Mouse (Mus musculus) thymus, adult 2 months (tissue): ENCODE measurements around the gene Srrm3. TPM values are rescaled to one million over a fixed set of nuclear protein-coding genes. Genes with fewer than 3 reads are reported as not detected.
A peak's percentile ranks its signal among the peaks of the same experiment; 100 is the strongest.

Experiments used
- DNase-seq: peaks from one replicate; pipeline ENCODE4 v3.0.0; 2021
- H3K27ac ChIP-seq: fragments of 200-500 bp; 2 replicates; pipeline ENCODE4 v1.5.1; 2012; ENCODE audit warnings: low read length, control low read depth; ENCODE audit not compliant: control insufficient read depth, insufficient read depth
- H3K27me3 ChIP-seq: fragments of 200-500 bp; 2 replicates; pipeline ENCODE4 v1.6.1; 2012; ENCODE audit warnings: mild to moderate bottlenecking, low read length, moderate library complexity, mixed read lengths; ENCODE audit not compliant: control insufficient read depth, insufficient read depth
- H3K36me3 ChIP-seq: fragments of 200-500 bp; 2 replicates; pipeline ENCODE4 v1.6.1; 2012; ENCODE audit warnings: mild to moderate bottlenecking, low read length, moderate library complexity; ENCODE audit not compliant: control insufficient read depth, insufficient read depth
- H3K4me1 ChIP-seq: fragments of 200-500 bp; replicated peaks from 2 replicates; pipeline ENCODE4 v1.6.1; 2012; ENCODE audit warnings: low read length; ENCODE audit not compliant: control insufficient read depth, insufficient read depth
- H3K4me3 ChIP-seq: fragments of 200-500 bp; 2 replicates; pipeline ENCODE4 v1.5.1; 2012; ENCODE audit warnings: mild to moderate bottlenecking, low read length, control low read depth, moderate library complexity; ENCODE audit not compliant: control insufficient read depth, insufficient read depth
- CTCF ChIP-seq: fragments of 200-500 bp; IDR thresholded peaks from 2 replicates; pipeline ENCODE4 v1.5.1; 2012; ENCODE audit warnings: mild to moderate bottlenecking, control low read depth, low read length, moderate library complexity, borderline replicate concordance; ENCODE audit not compliant: control insufficient read depth, poor library complexity, insufficient read depth; ENCODE audit errors: extremely low read depth
- POLR2A ChIP-seq: fragments of 200-500 bp; IDR thresholded peaks from 2 replicates; pipeline ENCODE4 v1.6.1; 2012; ENCODE audit warnings: mild to moderate bottlenecking, low read length, control low read depth, moderate library complexity; ENCODE audit not compliant: control insufficient read depth, poor library complexity, insufficient read depth; ENCODE audit errors: extremely low read depth
- WGBS: fragments of 180-500 bp; shearing (Covaris S2); methylation state at CpG from one replicate; pipeline ENCODE4 v1.1.7; 2018; 5-methylcytosine and 5-hydroxymethylcytosine counted together
- polyA plus RNA-seq: library from polyadenylated mRNA; depleted of rRNA; stranded (reverse); fragments of >200 nt; gene quantifications from 2 replicates; pipeline ENCODE4 v1.2.3, GENCODE M21; 2012

Gene Srrm3
- polyA plus RNA-seq, 1 experiment: 0.28 TPM

DNA sequence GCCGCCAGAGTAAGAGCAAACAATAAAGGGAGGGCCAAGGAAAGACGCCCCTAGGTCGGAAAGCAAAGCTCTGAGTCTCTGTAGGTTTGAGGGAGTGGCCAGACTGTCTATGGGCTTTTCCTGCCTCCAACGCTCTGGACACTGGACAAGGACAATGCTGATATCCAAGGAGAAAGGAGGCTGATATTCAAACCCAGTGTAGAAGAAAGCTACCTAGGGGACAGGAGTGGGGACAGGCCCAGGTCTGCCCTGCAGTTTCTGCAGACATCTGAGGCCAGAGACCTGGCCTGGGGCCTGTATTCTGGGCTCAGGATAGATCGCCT is 11.9 kb upstream of the Srrm3 start:
- H3K4me3 ChIP-seq: no peak overlapping the region
- H3K4me1 ChIP-seq: 0 out of 2 replicates have a peak, but pooled peaks cover 2% of the 10 kb centered on the region
- H3K27me3 ChIP-seq: no peaks in the 10 kb centered on the region
- TF ChIP-seq POLR2A (no peak), CTCF (no peak)
- H3K36me3 ChIP-seq: peaks cover 18% of the 10 kb centered on the region
- H3K27ac ChIP-seq: no peak overlapping the region
- no peak for DNase-seq
- WGBS: 22% methylated on average over 5 of the region's 5 CpGs

DNA sequence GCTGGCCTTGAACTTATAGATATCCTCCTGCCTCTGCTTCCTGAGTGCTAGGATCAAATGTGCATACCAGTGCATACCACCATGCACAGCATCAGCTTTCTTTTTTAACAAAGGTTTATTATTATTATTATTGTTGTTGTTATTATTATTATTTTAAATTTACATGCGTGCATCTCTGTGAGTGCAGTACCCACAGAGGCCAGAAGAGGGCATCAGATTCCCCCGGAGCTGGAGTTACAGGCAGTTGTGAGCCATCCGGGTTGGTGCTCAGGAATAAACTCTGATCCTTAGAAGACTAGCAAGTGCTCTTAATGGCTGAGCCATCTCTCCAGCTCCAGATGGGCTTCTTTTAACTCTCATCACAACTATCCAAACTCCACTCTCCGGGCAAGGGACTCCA is 6.9 kb upstream of the Srrm3 start:
- H3K4me3 ChIP-seq: no peak overlapping the region
- 53% methylated on average over 4 of the region's 4 CpGs for WGBS
- no peaks in the 10 kb centered on the region for H3K4me1 ChIP-seq
- peak; percentile 16 for DNase-seq
- no peaks in the 10 kb centered on the region for H3K36me3 ChIP-seq
- no peak overlapping the region for H3K27ac ChIP-seq
- no peaks in the 10 kb centered on the region for H3K27me3 ChIP-seq
- TF ChIP-seq CTCF: no peak
- TF ChIP-seq POLR2A: no peak

DNA sequence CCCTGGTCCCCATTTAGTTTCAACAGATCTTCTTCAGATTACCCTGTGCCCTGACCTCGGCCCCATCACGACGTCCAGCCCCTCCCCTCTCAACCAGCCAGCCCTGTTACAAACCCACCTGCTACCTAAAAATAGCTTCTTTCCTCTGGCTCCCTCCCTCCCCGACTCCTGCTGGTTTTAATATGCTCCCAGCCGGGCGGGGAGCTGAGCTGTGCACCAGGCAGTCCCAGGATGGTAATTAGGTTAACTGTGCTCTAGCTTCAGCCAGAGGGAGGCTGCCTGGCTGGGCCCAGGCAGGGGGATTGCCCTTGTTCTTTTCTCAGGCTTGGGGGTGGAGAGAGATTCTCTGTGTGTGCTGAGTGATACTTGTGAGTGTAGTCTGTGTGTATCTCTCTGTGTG is 5.8 kb upstream of the Srrm3 start:
- no peaks in the 10 kb centered on the region for H3K36me3 ChIP-seq
- TF ChIP-seq POLR2A: no peak
- no peak for TF ChIP-seq CTCF
- no peak for DNase-seq
- no peaks in the 10 kb centered on the region for H3K27me3 ChIP-seq
- H3K4me1 ChIP-seq: no peaks in the 10 kb centered on the region
- H3K27ac ChIP-seq: no peak overlapping the region
- WGBS: 8% methylated on average over 6 of the region's 6 CpGs
- no peak overlapping the region for H3K4me3 ChIP-seq

DNA sequence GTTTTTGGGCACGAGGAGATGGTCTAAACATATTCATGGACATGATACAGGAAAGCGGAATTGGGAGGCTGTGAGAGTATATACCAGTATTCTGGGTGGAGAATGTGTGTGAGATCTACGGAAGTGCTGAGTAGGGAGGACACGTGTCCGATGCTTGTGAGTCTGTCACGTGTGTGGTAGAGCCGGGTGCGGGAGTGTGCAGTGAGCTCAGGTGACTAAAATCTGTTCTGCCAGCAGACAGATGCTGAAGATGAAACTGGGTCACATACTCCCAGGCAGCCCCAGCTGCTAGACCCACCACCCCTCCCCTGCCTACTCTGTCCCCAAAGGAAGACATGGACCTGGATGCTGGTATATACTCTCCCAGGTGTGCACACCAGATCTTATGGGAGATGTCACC is 4.0 kb upstream of the Srrm3 start:
- no peak for TF ChIP-seq POLR2A
- Histone ChIP-seq H3K4me1 (peaks cover 2% of the 10 kb centered on the region; the same call in 1 of the 2 replicates), H3K36me3 (no peaks in the 10 kb centered on the region), H3K27ac (no peak overlapping the region), H3K27me3 (no peaks in the 10 kb centered on the region), H3K4me3 (no peak overlapping the region)
- 91% methylated on average over 8 of the region's 8 CpGs for WGBS
- DNase-seq: no peak

DNA sequence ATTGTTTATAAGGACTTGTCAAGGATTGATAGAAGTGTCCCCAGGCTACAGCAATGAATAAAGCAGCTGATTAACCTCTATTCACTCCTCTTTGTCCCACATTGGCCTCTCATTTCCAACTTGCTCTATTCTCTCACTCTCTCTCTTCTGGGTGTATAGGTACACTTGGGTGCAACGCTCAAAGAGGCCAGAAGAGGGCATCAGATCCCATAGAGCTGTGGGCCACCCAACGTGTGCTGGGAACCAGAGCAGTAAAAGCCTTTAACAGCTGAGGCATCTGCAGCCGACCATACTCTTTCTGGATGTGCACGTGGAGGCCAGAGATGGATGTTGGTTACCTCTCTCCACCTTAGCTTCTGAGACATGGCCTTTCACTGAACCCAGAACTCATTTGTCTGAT is 3.6 kb upstream of the Srrm3 start:
- DNase-seq: no peak
- peaks cover 2% of the 10 kb centered on the region; the same call in 1 of the 2 replicates for H3K4me1 ChIP-seq
- no peak overlapping the region for H3K4me3 ChIP-seq
- no peak overlapping the region for H3K27ac ChIP-seq
- 0 out of 2 replicates have a peak, but pooled peaks have one; percentile 14 for TF ChIP-seq CTCF
- TF ChIP-seq POLR2A: no peak
- no peaks in the 10 kb centered on the region for H3K27me3 ChIP-seq
- 68% methylated on average over 4 of the region's 4 CpGs for WGBS
- no peaks in the 10 kb centered on the region for H3K36me3 ChIP-seq

DNA sequence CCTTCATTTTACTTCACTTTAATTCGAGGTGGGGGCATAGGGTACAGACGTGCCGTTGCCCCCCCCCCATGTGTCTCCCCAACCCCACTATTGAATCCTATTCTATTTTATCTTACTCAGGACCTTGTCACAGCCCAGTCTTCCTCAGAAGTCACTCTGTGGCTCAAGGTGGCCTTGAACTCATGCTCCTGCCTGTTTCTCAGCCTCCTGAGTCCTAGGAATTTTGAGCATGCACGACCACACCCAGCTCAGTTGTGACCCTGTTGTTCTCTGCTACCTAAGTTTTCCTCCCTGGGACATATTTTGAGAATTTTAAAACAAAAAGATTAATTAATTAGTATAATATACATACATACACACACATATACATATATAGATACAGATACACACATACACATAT is 3.0 kb upstream of the Srrm3 start:
- Histone ChIP-seq H3K27me3 (no peaks in the 10 kb centered on the region), H3K27ac (no peak overlapping the region), H3K36me3 (no peaks in the 10 kb centered on the region), H3K4me3 (no peak overlapping the region), H3K4me1 (peaks cover 2% of the 10 kb centered on the region; the same call in 1 of the 2 replicates)
- no peak for TF ChIP-seq CTCF
- WGBS: 89% methylated on average over 4 of the region's 4 CpGs
- DNase-seq: no peak

DNA sequence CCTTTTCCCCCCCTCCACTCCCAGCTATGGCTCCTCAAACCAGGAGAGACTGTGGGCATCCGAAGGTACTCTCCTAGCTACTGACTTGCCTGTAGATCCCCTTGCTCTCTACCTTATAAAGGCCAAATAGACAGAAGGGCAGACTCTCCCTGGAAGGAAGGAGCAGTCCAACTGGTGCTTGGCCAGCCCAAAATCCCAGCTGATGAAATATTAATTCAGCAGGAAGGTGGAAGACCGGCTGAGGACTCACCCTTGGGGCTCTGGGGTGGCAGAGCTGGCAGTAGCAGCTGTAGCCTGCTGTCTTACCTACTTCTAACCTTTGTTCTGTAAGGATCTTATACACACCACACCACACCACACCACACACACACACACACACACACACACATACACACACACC is 2.0 kb upstream of the Srrm3 start:
- Histone ChIP-seq H3K27me3 (no peaks in the 10 kb centered on the region), H3K4me3 (no peak overlapping the region), H3K27ac (no peak overlapping the region), H3K36me3 (no peaks in the 10 kb centered on the region), H3K4me1 (peaks cover 2% of the 10 kb centered on the region; the same call in 1 of the 2 replicates)
- no peak for TF ChIP-seq CTCF
- TF ChIP-seq POLR2A: no peak
- 74% methylated on average over 2 of the region's 2 CpGs for WGBS
- DNase-seq: no peak
